Mouse (Mus musculus): ENCODE results near the gene Arih1. TPM values are rescaled to one million over a fixed set of nuclear protein-coding genes. Genes with fewer than 3 reads are reported as not detected.

Arih1 gene
- polyA plus RNA-seq, 1 experiment, result 27.9 TPM

- WGBS, result 90% methylated on average over 5 of the region's 5 CpGs
- Histone ChIP-seq H3K4me3 (replicated peaks; ENCODE audit: control insufficient read depth, low read depth, low read length) (no peak overlapping the region), H3K4me1 (ENCODE audit: control insufficient read depth, insufficient read depth, low read length) (no peaks in the 10 kb centered on the region), H3K27ac (ENCODE audit: control insufficient read depth, insufficient read depth, low read depth, low read length, poor library complexity) (no peak overlapping the region)
- TF ChIP-seq CTCF (IDR thresholded peaks at IDR 0.05; ENCODE audit: control insufficient read depth, insufficient read depth, low read length) (no peak), POLR2A (IDR thresholded peaks at IDR 0.05; ENCODE audit: borderline replicate concordance, control insufficient read depth, low read depth, low read length) (no peak)
Measured at GRCm38 (mm10) chr9:59339107-59339506, 147.3 kb downstream of the Arih1 start.

DNA sequence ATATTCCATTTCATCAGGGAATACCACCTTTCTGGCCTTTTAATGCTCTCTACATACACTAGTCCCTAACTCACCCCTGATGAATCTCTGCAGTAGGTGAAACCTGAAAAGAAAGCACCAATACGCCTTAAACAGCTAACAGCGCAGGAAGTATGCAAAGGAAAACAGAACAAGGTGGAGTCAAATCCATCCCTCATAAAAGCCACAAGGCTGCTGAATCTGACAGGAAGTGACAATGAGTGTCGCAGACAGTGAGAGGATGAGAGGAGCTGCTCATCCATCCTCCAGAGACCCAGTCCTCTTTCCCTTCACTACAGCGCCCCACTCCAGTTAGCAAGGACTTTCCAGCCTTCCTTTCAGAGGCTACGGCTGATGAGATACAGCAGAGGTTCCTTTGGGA, 148.0 kb downstream of the Arih1 start:
- no peak overlapping the region for H3K27ac ChIP-seq (ENCODE audit: control insufficient read depth, insufficient read depth, low read depth, low read length, poor library complexity)
- no peak overlapping the region for H3K4me3 ChIP-seq (replicated peaks; ENCODE audit: control insufficient read depth, low read depth, low read length)
- no peaks in the 10 kb centered on the region for H3K4me1 ChIP-seq (ENCODE audit: control insufficient read depth, insufficient read depth, low read length)
- TF ChIP-seq CTCF (IDR thresholded peaks at IDR 0.05; ENCODE audit: control insufficient read depth, insufficient read depth, low read length) (no peak), POLR2A (IDR thresholded peaks at IDR 0.05; ENCODE audit: borderline replicate concordance, control insufficient read depth, low read depth, low read length) (no peak)
- 88% methylated on average over 5 of the region's 5 CpGs for WGBS

Other genes starting within 250 kb of the Arih1 start
- gene Adpgk, start 195.1 kb downstream of the Arih1 start, polyA plus RNA-seq (2011; ENCODE audit: insufficient read depth, insufficient read length, low replicate concordance, missing spikeins), result 81.1 and 196 TPM in 2 replicates
- 4.5 TPM in 1 of 2 replicates, not detected in the other for gene Bbs4, start 133.1 kb downstream of the Arih1 start, polyA plus RNA-seq (2011; ENCODE audit: insufficient read depth, insufficient read length, low replicate concordance, missing spikeins)
- gene Hexa, start 52.9 kb upstream of the Arih1 start, polyA plus RNA-seq (2011; ENCODE audit: insufficient read depth, insufficient read length, low replicate concordance, missing spikeins), result 41.8 and 98.1 TPM in 2 replicates
- not detected in 2 replicates for gene Tmem202, start 53.2 kb upstream of the Arih1 start, polyA plus RNA-seq (2011; ENCODE audit: insufficient read depth, insufficient read length, low replicate concordance, missing spikeins)
- gene Celf6, start 91.3 kb upstream of the Arih1 start, polyA plus RNA-seq (2011; ENCODE audit: insufficient read depth, insufficient read length, low replicate concordance, missing spikeins), result not detected in 2 replicates
- 18.6 and 41.4 TPM in 2 replicates for gene Parp6, start 130.7 kb upstream of the Arih1 start, polyA plus RNA-seq (2011; ENCODE audit: insufficient read depth, insufficient read length, low replicate concordance, missing spikeins)
- gene Pkm, start 169.8 kb upstream of the Arih1 start, polyA plus RNA-seq (2011; ENCODE audit: insufficient read depth, insufficient read length, low replicate concordance, missing spikeins), result 121 and 351 TPM in 2 replicates
- gene Gramd2, start 193.5 kb upstream of the Arih1 start, polyA plus RNA-seq (2011; ENCODE audit: insufficient read depth, insufficient read length, low replicate concordance, missing spikeins), result 2.8 TPM in 1 of 2 replicates, not detected in the other

Data from bone marrow, adult 2 months (tissue).